Mouse (Mus musculus): ENCODE results near the gene Bcl2l1. TPM values are rescaled to one million over a fixed set of nuclear protein-coding genes. Genes with fewer than 3 reads are reported as not detected.
A peak's percentile ranks its signal among the peaks of the same experiment; 100 is the strongest.

The Bcl2l1 gene
- polyA plus RNA-seq, 2 experiments from 2014 or later: 52.4 to 59.9 TPM

GRCm38 (mm10) chr2:152734984-152735383 lies 96.5 kb downstream of the Bcl2l1 start:
- peak; percentile 63 for ATAC-seq

GRCm38 (mm10) chr2:152734501-152734900 lies 97.0 kb downstream of the Bcl2l1 start:
- no peak for ATAC-seq

- ATAC-seq: no peak
These were observed 98.3 kb downstream of the Bcl2l1 start for GRCm38 (mm10) chr2:152733201-152733600.

Other genes starting within 250 kb of the Bcl2l1 start
- not detected for gene Defb45, start 232.3 kb downstream of the Bcl2l1 start, polyA plus RNA-seq (2017; shearing (Covaris generic))
- not detected for gene Defb36, start 227.4 kb downstream of the Bcl2l1 start, polyA plus RNA-seq (2017; shearing (Covaris generic))
- not detected for gene Defb25, start 208.7 kb downstream of the Bcl2l1 start, polyA plus RNA-seq (2017; shearing (Covaris generic))
- gene Rem1, start 204.8 kb downstream of the Bcl2l1 start, polyA plus RNA-seq (2017; shearing (Covaris generic)): not detected
- 10 to 100 TPM; 72.7 to 82.3 TPM for gene H13, start 162.3 kb downstream of the Bcl2l1 start, polyA plus RNA-seq (2017; shearing (Covaris generic))
- 1 to 10 TPM; 2.1 to 2.5 TPM for gene Mcts2, start 144.7 kb downstream of the Bcl2l1 start, polyA plus RNA-seq (2017; shearing (Covaris generic))
- gene Id1, start 95.5 kb downstream of the Bcl2l1 start, polyA plus RNA-seq (2017; shearing (Covaris generic)): under 1 TPM; 0.56 to 0.97 TPM
- not detected for gene Cox4i2, start 77.6 kb downstream of the Bcl2l1 start, polyA plus RNA-seq (2017; shearing (Covaris generic))
- 10 to 100 TPM; 21.3 to 23.3 TPM for gene Tpx2, start 16.2 kb upstream of the Bcl2l1 start, polyA plus RNA-seq (2017; shearing (Covaris generic))
- gene Mylk2, start 79.6 kb upstream of the Bcl2l1 start, polyA plus RNA-seq (2017; shearing (Covaris generic)): not detected
- gene Foxs1, start 101.5 kb upstream of the Bcl2l1 start, polyA plus RNA-seq (2017; shearing (Covaris generic)): not detected
- not detected for gene Dusp15, start 120.0 kb upstream of the Bcl2l1 start, polyA plus RNA-seq (2017; shearing (Covaris generic))
- 1 to 10 TPM; 1.2 to 1.3 TPM for gene Ttll9, start 130.8 kb upstream of the Bcl2l1 start, polyA plus RNA-seq (2017; shearing (Covaris generic))
- gene Pdrg1, start 183.7 kb upstream of the Bcl2l1 start, polyA plus RNA-seq (2017; shearing (Covaris generic)): 100 to 1,000 TPM; 159 to 185 TPM
- gene Xkr7, start 200.1 kb upstream of the Bcl2l1 start, polyA plus RNA-seq (2017; shearing (Covaris generic)): not detected
- not detected for gene Ccm2l, start 234.2 kb upstream of the Bcl2l1 start, polyA plus RNA-seq (2017; shearing (Covaris generic))

Data from activated CD4-positive, CD25-positive, alpha-beta regulatory T cell, adult 4 months (primary cell).